Mouse (Mus musculus) limb, embryonic 14.5 days (tissue): Measurements from ENCODE around the gene Gdpd5. TPM values are rescaled to one million over a fixed set of nuclear protein-coding genes. Genes with fewer than 3 reads are reported as not detected.

Experiments used
- ATAC-seq: fragments of 200-750 bp; cut with Nextera tagmentation; 2 replicates; pipeline ENCODE4 v1.8.0; 2017; ENCODE audit warnings: low read depth, moderate number of reproducible peaks, moderate TSS enrichment; ENCODE audit not compliant: low FRiP score
- DNase-seq: peaks from one replicate; pipeline ENCODE4 v3.0.0-alpha.2; 2015; ENCODE audit warnings: low spot score
- H3K27ac ChIP-seq: fragments of 300-500 bp; sonication (generic); replicated peaks from 2 replicates; pipeline ENCODE4 v1.5.1; 2014; ENCODE audit warnings: low read depth, mild to moderate bottlenecking, low read length, moderate library complexity, mixed read lengths
- H3K27me3 ChIP-seq: fragments of 300-500 bp; sonication (generic); 2 replicates; pipeline ENCODE4 v1.6.1; 2014; ENCODE audit warnings: low read length, mixed read lengths; ENCODE audit not compliant: control insufficient read depth, insufficient read depth
- H3K36me3 ChIP-seq: fragments of 300-500 bp; sonication (generic); 2 replicates; pipeline ENCODE4 v1.6.1; 2014; ENCODE audit warnings: mild to moderate bottlenecking, low read length, moderate library complexity, mixed read lengths; ENCODE audit not compliant: control insufficient read depth, insufficient read depth
- H3K4me1 ChIP-seq: fragments of 300-500 bp; sonication (generic); 2 replicates; pipeline ENCODE4 v1.6.1; 2014; ENCODE audit warnings: antibody characterized with exemption, low read length, mixed read lengths; ENCODE audit not compliant: control insufficient read depth, insufficient read depth
- H3K4me2 ChIP-seq: fragments of 300-500 bp; sonication (generic); replicated peaks from 2 replicates; pipeline ENCODE4 v1.6.1; 2014; ENCODE audit warnings: low read depth, mild to moderate bottlenecking, low read length, moderate library complexity; ENCODE audit not compliant: severe bottlenecking
- H3K4me3 ChIP-seq: fragments of 300-500 bp; sonication (generic); replicated peaks from 2 replicates; pipeline ENCODE4 v1.5.1; 2014; ENCODE audit warnings: low read length
- H3K9ac ChIP-seq: fragments of 300-500 bp; sonication (generic); 2 replicates; pipeline ENCODE4 v1.6.1; 2014; ENCODE audit warnings: mild to moderate bottlenecking, low read depth, low read length, moderate library complexity; ENCODE audit not compliant: severe bottlenecking
- H3K9me3 ChIP-seq: fragments of 300-500 bp; sonication (generic); 2 replicates; pipeline ENCODE4 v1.6.1; 2016; ENCODE audit warnings: low read length; ENCODE audit not compliant: control insufficient read depth
- POLR2A ChIP-seq: fragments of 200-500 bp; IDR thresholded peaks from 2 replicates; pipeline ENCODE4 v1.8.0; 2012; ENCODE audit warnings: inconsistent platforms, mild to moderate bottlenecking, moderate library complexity, borderline replicate concordance; ENCODE audit not compliant: insufficient read depth, insufficient read length; ENCODE audit errors: extremely low read depth
- WGBS: fragments of 180-500 bp; shearing (Covaris S2); extraction: QIAGEN DNeasy Blood & Tissue Kit; methylation state at CpG from one replicate; pipeline ENCODE4 v1.1.7; 2014; 5-methylcytosine and 5-hydroxymethylcytosine counted together
- polyA plus RNA-seq, 2 experiments: library from polyadenylated mRNA; depleted of rRNA in 1 of 2; stranded (reverse) in 1 of 2; unstranded in 1 of 2; fragments of >200 nt; fragmentation: Nextera tagmentation in 1 of 2; extraction: Ambion mirVana in 1 of 2; gene quantifications; 2 replicates each; pipeline versions ENCODE4 v1.2.1 to v1.2.3; 2012 to 2014

The Gdpd5 gene
- polyA plus RNA-seq, 2 experiments = 11.8 to 14.5 TPM

GRCm38 (mm10) chr7:99483271-99483923, 102.2 kb downstream of the Gdpd5 start, which contains the start of gene Rps3:
Gene Rps3 (minus strand): TSS chr7:99483738.
- Histone ChIP-seq H3K36me3 (peaks cover 40% of the 10 kb centered on the region), H3K4me3 (peak within 1 kb of the TSS; percentile 89), H3K27me3 (no peaks in the 10 kb centered on the region), H3K4me2 (peak within 1 kb of the TSS; percentile 75), H3K4me1 (peaks cover 16% of the 10 kb centered on the region), H3K9me3 (no peaks in the 10 kb centered on the region), H3K9ac (peak within 1 kb of the TSS; percentile 95), H3K27ac (peak within 1 kb of the TSS; percentile 84)
- ATAC-seq = peak; percentile 97
- TF ChIP-seq POLR2A = peak; percentile 97; the same call in 1 of the 2 replicates
- peak; percentile 98 for DNase-seq
- under 1% methylated on average over 40 of the region's 45 CpGs for WGBS

- no peak overlapping the region for H3K27ac ChIP-seq
- no peak for TF ChIP-seq POLR2A
- peaks cover 16% of the 10 kb centered on the region for H3K4me1 ChIP-seq
- H3K9me3 ChIP-seq = no peaks in the 10 kb centered on the region
- peaks cover 35% of the 10 kb centered on the region for H3K36me3 ChIP-seq
- peak overlapping the region; percentile 54 for H3K4me2 ChIP-seq
- ATAC-seq (no peak), DNase-seq (no peak)
- peak overlapping the region; percentile 89 for H3K4me3 ChIP-seq
- no peaks in the 10 kb centered on the region for H3K27me3 ChIP-seq
- WGBS = 46% methylated on average over 8 of the region's 8 CpGs
- H3K9ac ChIP-seq = 0 out of 2 replicates have a peak overlapping the region, but pooled peaks have one; percentile 95
These were observed 102.7 kb downstream of the Gdpd5 start for GRCm38 (mm10) chr7:99483924-99484319.

- H3K4me3 ChIP-seq = no peak overlapping the region
- WGBS = 86% methylated on average over 1 of the region's 1 CpGs
- no peaks in the 10 kb centered on the region for H3K27me3 ChIP-seq
- TF ChIP-seq POLR2A = no peak
- no peak overlapping the region for H3K4me2 ChIP-seq
- peaks cover 16% of the 10 kb centered on the region for H3K4me1 ChIP-seq
- no peaks in the 10 kb centered on the region for H3K9me3 ChIP-seq
- ATAC-seq (no peak), DNase-seq (no peak)
- H3K9ac ChIP-seq = no peak overlapping the region
- H3K27ac ChIP-seq = no peak overlapping the region
- peaks cover 28% of the 10 kb centered on the region for H3K36me3 ChIP-seq
These were observed 103.5 kb downstream of the Gdpd5 start for GRCm38 (mm10) chr7:99484679-99485078.

- Histone ChIP-seq H3K27ac (no peak overlapping the region), H3K27me3 (no peaks in the 10 kb centered on the region), H3K36me3 (no peaks in the 10 kb centered on the region), H3K9ac (no peak overlapping the region), H3K4me1 (no peaks in the 10 kb centered on the region), H3K4me3 (no peak overlapping the region), H3K9me3 (no peaks in the 10 kb centered on the region), H3K4me2 (no peak overlapping the region)
- peak; percentile 64 for DNase-seq
- 66% methylated on average over 5 of the region's 5 CpGs for WGBS
- no peak for ATAC-seq
- TF ChIP-seq POLR2A = no peak
These were observed 108.5 kb downstream of the Gdpd5 start for GRCm38 (mm10) chr7:99489708-99490107.

- Histone ChIP-seq H3K9ac (no peak overlapping the region), H3K4me3 (no peak overlapping the region), H3K4me1 (no peaks in the 10 kb centered on the region), H3K4me2 (no peak overlapping the region), H3K36me3 (no peaks in the 10 kb centered on the region), H3K27ac (no peak overlapping the region), H3K27me3 (no peaks in the 10 kb centered on the region), H3K9me3 (no peaks in the 10 kb centered on the region)
- TF ChIP-seq POLR2A = no peak
- DNase-seq (no peak), ATAC-seq (no peak)
- WGBS = 73% methylated on average over 1 of the region's 1 CpGs
These were observed 117.9 kb downstream of the Gdpd5 start for GRCm38 (mm10) chr7:99499128-99499527.
